Mouse (Mus musculus): ENCODE data around the gene Frmd5.

DNA sequence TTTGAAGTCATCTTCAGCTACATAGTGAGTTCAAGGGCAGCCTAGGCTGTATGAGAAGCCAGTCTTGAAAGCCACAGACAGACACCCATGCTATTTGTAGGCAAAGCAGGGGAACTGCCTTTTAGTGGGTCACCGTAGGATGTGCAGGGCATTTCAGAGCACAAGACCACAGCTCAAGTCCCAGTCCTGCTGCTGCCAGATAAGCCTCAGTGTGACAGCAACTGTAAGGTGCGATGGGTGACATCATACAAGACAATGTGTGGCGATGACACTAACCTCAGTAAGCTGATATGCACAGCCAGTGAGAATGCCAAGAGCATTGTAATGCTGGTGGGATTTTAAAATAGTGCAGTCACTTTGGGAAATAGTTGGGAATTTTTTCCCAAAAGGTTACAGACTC, 243.8 kb downstream of the Frmd5 start:
- TF ChIP-seq POLR2A (IDR thresholded peaks at IDR 0.05; ENCODE audit: low read depth, low read length) (no peak), CTCF (IDR thresholded peaks at IDR 0.05; ENCODE audit: extremely low read depth, insufficient read depth, insufficient read length, insufficient replicate concordance) (no peak)

Data from spleen, adult 2 months (tissue).